Mouse (Mus musculus) small intestine, adult 2 months (tissue): Measurements from ENCODE around the gene Jade2. TPM values are rescaled to one million over a fixed set of nuclear protein-coding genes. Genes with fewer than 3 reads are reported as not detected.
"Not testable (repeated sequence)": the region's sequence is repeated elsewhere in the genome, so short reads cannot be mapped to it uniquely, and the experiment has no call there.

Experiments used
- H3K27ac ChIP-seq: fragments of 200-500 bp; 2 replicates; pipeline ENCODE4 v1.5.1; 2012; ENCODE audit warnings: low read depth, low read length, control low read depth, inconsistent platforms; ENCODE audit not compliant: insufficient read depth
- H3K27me3 ChIP-seq: fragments of 200-500 bp; 2 replicates; pipeline ENCODE4 v1.6.1; 2012; ENCODE audit warnings: mild to moderate bottlenecking, moderate library complexity, low read length, inconsistent platforms; ENCODE audit not compliant: control insufficient read depth, insufficient read depth
- H3K36me3 ChIP-seq: fragments of 200-500 bp; 2 replicates; pipeline ENCODE4 v1.6.1; 2012; ENCODE audit warnings: mild to moderate bottlenecking, low read length, control low read depth, inconsistent platforms; ENCODE audit not compliant: control insufficient read depth, insufficient read depth
- H3K4me1 ChIP-seq: fragments of 200-500 bp; 2 replicates; pipeline ENCODE4 v1.6.1; 2012; ENCODE audit warnings: low read length, inconsistent platforms, mixed read lengths; ENCODE audit not compliant: control insufficient read depth, insufficient read depth, insufficient read length
- H3K4me3 ChIP-seq: fragments of 200-500 bp; 2 replicates; pipeline ENCODE4 v1.5.1; 2012; ENCODE audit warnings: low read depth, mild to moderate bottlenecking, control low read depth, inconsistent platforms, low read length, moderate library complexity
- CTCF ChIP-seq: fragments of 200-500 bp; IDR thresholded peaks from 2 replicates; pipeline ENCODE4 v1.5.1; 2012; ENCODE audit warnings: low read depth, mild to moderate bottlenecking, control low read depth, inconsistent platforms, low read length, moderate library complexity, mixed read lengths; ENCODE audit not compliant: insufficient replicate concordance, insufficient read length; ENCODE audit errors: extremely low read depth
- POLR2A ChIP-seq: fragments of 200-500 bp; IDR thresholded peaks from 2 replicates; pipeline ENCODE4 v1.6.1; 2012; ENCODE audit warnings: low read depth, mild to moderate bottlenecking, control low read depth, inconsistent platforms, low read length, moderate library complexity
- WGBS: fragments of 180-500 bp; shearing (Covaris S2); methylation state at CpG from one replicate; pipeline ENCODE4 v1.1.7; 2018; 5-methylcytosine and 5-hydroxymethylcytosine counted together
- polyA plus RNA-seq: library from polyadenylated mRNA; depleted of rRNA; stranded (reverse); fragments of >200 nt; gene quantifications from 2 replicates; pipeline ENCODE4 v1.2.3, GENCODE M21; 2012

The Jade2 gene
- polyA plus RNA-seq, 1 experiment = 6.3 TPM

- WGBS = 70% methylated on average over 6 of the region's 6 CpGs
- Histone ChIP-seq H3K36me3 (peaks cover 4% of the 10 kb centered on the region; the same call in 1 of the 2 replicates), H3K4me1 (peaks cover 12% of the 10 kb centered on the region), H3K27ac (no peak overlapping the region), H3K4me3 (no peak overlapping the region), H3K27me3 (no peaks in the 10 kb centered on the region)
- TF ChIP-seq POLR2A = no peak
- no peak for TF ChIP-seq CTCF
Observed at GRCm38 (mm10) chr11:51809632-51810224, 47.7 kb downstream of the Jade2 start.

- WGBS = 37% methylated on average over 13 of the region's 13 CpGs
- Histone ChIP-seq H3K36me3 (no peaks in the 10 kb centered on the region), H3K27me3 (no peaks in the 10 kb centered on the region), H3K27ac (no peak overlapping the region), H3K4me3 (no peak overlapping the region), H3K4me1 (peaks cover 2% of the 10 kb centered on the region; the same call in 1 of the 2 replicates)
- TF ChIP-seq POLR2A = no peak
- TF ChIP-seq CTCF = no peak
Observed at GRCm38 (mm10) chr11:51807108-51807879, 50.2 kb downstream of the Jade2 start.

- Histone ChIP-seq H3K4me3 (peak overlapping the region; percentile 53), H3K36me3 (no peaks in the 10 kb centered on the region), H3K27me3 (no peaks in the 10 kb centered on the region), H3K4me1 (peaks cover 2% of the 10 kb centered on the region; the same call in 1 of the 2 replicates), H3K27ac (peak overlapping the region; percentile 53; the same call in 1 of the 2 replicates)
- no peak for TF ChIP-seq CTCF
- no peak for TF ChIP-seq POLR2A
- WGBS = 16% methylated on average over 17 of the region's 17 CpGs
Observed at GRCm38 (mm10) chr11:51805221-51805981, 52.1 kb downstream of the Jade2 start.

- 24% methylated on average over 8 of the region's 8 CpGs for WGBS
- Histone ChIP-seq H3K4me1 (no peaks in the 10 kb centered on the region; the same call in 1 of the 2 replicates), H3K27ac (peak overlapping the region; percentile 41), H3K4me3 (peak overlapping the region; percentile 9; the same call in 1 of the 2 replicates), H3K27me3 (no peaks in the 10 kb centered on the region; the same call in 1 of the 2 replicates), H3K36me3 (no peaks in the 10 kb centered on the region)
- TF ChIP-seq POLR2A (no peak), CTCF (no peak)
Observed at GRCm38 (mm10) chr11:51800634-51801325, 56.7 kb downstream of the Jade2 start.

- peaks cover 12% of the 10 kb centered on the region for H3K36me3 ChIP-seq
- TF ChIP-seq CTCF (no peak), POLR2A (no peak)
- no peaks in the 10 kb centered on the region; the same call in 1 of the 2 replicates for H3K27me3 ChIP-seq
- no peak overlapping the region for H3K4me3 ChIP-seq
- no peaks in the 10 kb centered on the region; the same call in 1 of the 2 replicates for H3K4me1 ChIP-seq
- WGBS = 41% methylated on average over 4 of the region's 4 CpGs
- H3K27ac ChIP-seq = no peak overlapping the region
Observed at GRCm38 (mm10) chr11:51796272-51796671, 61.2 kb downstream of the Jade2 start.

- Histone ChIP-seq H3K4me3 (no peak overlapping the region), H3K4me1 (peaks cover 4% of the 10 kb centered on the region; the same call in 1 of the 2 replicates), H3K36me3 (peaks cover 51% of the 10 kb centered on the region), H3K27me3 (no peaks in the 10 kb centered on the region), H3K27ac (no peak overlapping the region)
- WGBS = 71% methylated on average over 7 of the region's 7 CpGs
- TF ChIP-seq POLR2A (no peak), CTCF (no peak)
Observed at GRCm38 (mm10) chr11:51790662-51791061, 66.8 kb downstream of the Jade2 start.

- H3K27ac ChIP-seq, H3K4me1 ChIP-seq, H3K4me3 ChIP-seq, H3K27me3 ChIP-seq: not testable (repeated sequence)
- 92% methylated on average over 4 of the region's 4 CpGs for WGBS
- H3K36me3 ChIP-seq = peaks cover 54% of the 10 kb centered on the region
Observed at GRCm38 (mm10) chr11:51789735-51790134, 67.7 kb downstream of the Jade2 start.
